ENCODE assay signal across 8 mouse cellular contexts in the genomic region with DNA sequence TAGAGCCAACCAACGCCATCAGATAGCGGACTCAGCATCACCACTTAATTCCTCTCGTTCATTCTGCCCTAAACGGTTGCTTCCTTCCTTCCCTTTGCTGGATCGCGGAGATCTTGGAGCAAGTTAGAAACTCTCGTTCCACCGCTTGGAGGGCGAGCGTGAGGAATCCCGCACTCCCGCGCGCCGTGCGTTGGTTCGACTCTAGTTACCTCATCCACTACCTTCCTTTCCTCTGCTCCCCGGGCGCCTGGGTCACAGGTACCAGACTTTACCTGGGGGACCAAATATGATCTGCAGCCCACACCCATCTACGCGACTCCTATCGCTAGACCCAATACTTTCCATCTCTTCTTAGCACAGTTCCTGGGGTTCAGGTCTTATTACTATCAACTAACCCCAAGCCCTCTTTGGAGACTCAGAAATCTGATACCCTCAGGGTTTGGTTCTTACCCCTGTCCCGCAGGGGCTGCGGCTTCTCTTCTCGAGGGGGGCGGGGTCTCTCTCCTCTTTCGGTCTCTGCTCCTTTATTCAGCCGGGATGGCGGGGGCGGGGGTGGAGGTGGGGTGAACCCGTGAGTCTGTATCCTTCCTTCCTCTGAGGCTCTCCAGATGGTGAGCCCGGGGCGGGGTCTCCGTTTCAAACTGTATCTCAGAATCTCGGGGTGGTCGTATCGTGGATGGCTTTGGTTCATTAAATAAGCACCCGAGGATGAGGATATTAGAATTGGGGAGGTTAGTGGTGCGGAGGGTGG. TPM values are rescaled to one million over a fixed set of nuclear protein-coding genes. Genes with fewer than 3 reads are reported as not detected.
DNase-seq lines count a peak whose midpoint lies in the region; ATAC-seq and TF ChIP-seq lines count a peak whose summit lies in the region.

TSS of gene Bcl6b (minus strand) at position 539 of the 751 bp plus-strand sequence.

- 2% methylated on average over 39 of the region's 39 CpGs for WGBS in lung, embryonic 14.5 days
- WGBS in heart, embryonic 15.5 days: 2% methylated on average over 39 of the region's 39 CpGs
- WGBS in limb, embryonic 10.5 days: 2% methylated on average over 39 of the region's 39 CpGs
- WGBS in neural tube, embryonic 12.5 days: 3% methylated on average over 39 of the region's 39 CpGs

- H3K36me3 ChIP-seq in lung, embryonic 14.5 days (ENCODE audit: insufficient read depth): 0 out of 2 replicates have a peak, but pooled peaks cover 3% of the 10 kb centered on the region
- H3K36me3 ChIP-seq in heart, embryonic 15.5 days: no peaks in the 10 kb centered on the region
- peaks cover 6% of the 10 kb centered on the region for H3K36me3 ChIP-seq in limb, embryonic 10.5 days
- peaks cover under 1% of the 10 kb centered on the region for H3K36me3 ChIP-seq in neural tube, embryonic 12.5 days

- H3K27me3 ChIP-seq in lung, embryonic 14.5 days (ENCODE audit: insufficient read depth, low read length): peaks cover 48% of the 10 kb centered on the region
- H3K27me3 ChIP-seq in heart, embryonic 15.5 days: peaks cover 53% of the 10 kb centered on the region
- H3K27me3 ChIP-seq in limb, embryonic 10.5 days (ENCODE audit: low read depth, poor library complexity, severe bottlenecking): peaks cover 64% of the 10 kb centered on the region
- H3K27me3 ChIP-seq in neural tube, embryonic 12.5 days (replicated peaks): peaks cover 58% of the 10 kb centered on the region

- H3K27ac ChIP-seq in lung, embryonic 14.5 days (ENCODE audit: low read depth): peak within 1 kb of the TSS; percentile 74
- H3K27ac ChIP-seq in heart, embryonic 15.5 days: peak within 1 kb of the TSS; percentile 86
- peak within 1 kb of the TSS; percentile 68 for H3K27ac ChIP-seq in limb, embryonic 10.5 days
- H3K27ac ChIP-seq in neural tube, embryonic 12.5 days: no peak within 1 kb of the TSS

- peaks cover 6% of the 10 kb centered on the region for H3K4me1 ChIP-seq in lung, embryonic 14.5 days (ENCODE audit: insufficient read depth)
- peaks cover 58% of the 10 kb centered on the region for H3K4me1 ChIP-seq in heart, embryonic 15.5 days (replicated peaks)
- H3K4me1 ChIP-seq in limb, embryonic 10.5 days: peaks cover 72% of the 10 kb centered on the region
- peaks cover 37% of the 10 kb centered on the region for H3K4me1 ChIP-seq in neural tube, embryonic 12.5 days

- DNase-seq in lung, embryonic 14.5 days: peak; percentile 49
- DNase-seq in lung, postnatal 25 days (ENCODE audit: low spot score): no peak
- peak; percentile 33 to 34 for DNase-seq in cerebellum, postnatal 10 days
- DNase-seq in limb, embryonic 10.5 days (ENCODE audit: low spot score): no peak
- DNase-seq in layer of hippocampus, adult 11-12 months (ENCODE audit: low spot score): no peak

- H3K9ac ChIP-seq in lung, embryonic 14.5 days: peak within 1 kb of the TSS; percentile 50
- peak within 1 kb of the TSS; percentile 54 for H3K9ac ChIP-seq in heart, embryonic 15.5 days
- 0 out of 2 replicates have a peak within 1 kb of the TSS, but pooled peaks have one; percentile 13 for H3K9ac ChIP-seq in neural tube, embryonic 12.5 days

- no peaks in the 10 kb centered on the region for H3K9me3 ChIP-seq in lung, embryonic 14.5 days (ENCODE audit: low read depth, low read length)
- no peaks in the 10 kb centered on the region for H3K9me3 ChIP-seq in heart, embryonic 15.5 days (replicated peaks)
- H3K9me3 ChIP-seq in limb, embryonic 10.5 days (replicated peaks): no peaks in the 10 kb centered on the region
- H3K9me3 ChIP-seq in neural tube, embryonic 12.5 days: no peaks in the 10 kb centered on the region

- TF ChIP-seq CTCF in lung, embryonic 14.5 days (IDR thresholded peaks at IDR 0.05; ENCODE audit: low read depth): no peak

- no peak for ATAC-seq in lung, embryonic 14.5 days (ENCODE audit: insufficient read depth)
- ATAC-seq in heart, embryonic 15.5 days (replicated peaks; ENCODE audit: insufficient number of reproducible peaks, insufficient read depth, low FRiP score, low read depth): no peak; the same call in 1 of the 2 replicates
- ATAC-seq in neural tube, embryonic 12.5 days (ENCODE audit: low FRiP score, low read depth): no peak; the same call in 1 of the 2 replicates
- no peak for ATAC-seq in granulocyte monocyte progenitor cell, adult 5-6 weeks (replicated peaks; ENCODE audit: poor library complexity, severe bottlenecking)

- peak within 1 kb of the TSS; percentile 39 for H3K4me3 ChIP-seq in lung, embryonic 14.5 days (ENCODE audit: low read depth, low read length)
- peak within 1 kb of the TSS; percentile 49 for H3K4me3 ChIP-seq in heart, embryonic 15.5 days
- peak within 1 kb of the TSS; percentile 46 for H3K4me3 ChIP-seq in limb, embryonic 10.5 days
- H3K4me3 ChIP-seq in neural tube, embryonic 12.5 days: peak within 1 kb of the TSS; percentile 21

- peak within 1 kb of the TSS; percentile 63 for H3K4me2 ChIP-seq in lung, embryonic 14.5 days
- H3K4me2 ChIP-seq in heart, embryonic 15.5 days: peak within 1 kb of the TSS; percentile 60
- peak within 1 kb of the TSS; percentile 54 for H3K4me2 ChIP-seq in neural tube, embryonic 12.5 days (replicated peaks)

RNA-seq across cellular contexts. Expression of gene Bcl6b, which starts in this region (rescaled TPM):
- 30.3 and 30.9 TPM in 2 replicates for polyA plus RNA-seq in lung, embryonic 14.5 days (2014; fragmentation: Nextera tagmentation; extraction: Ambion mirVana)
- 18.1 and 19.8 TPM in 2 replicates for polyA plus RNA-seq in heart, embryonic 15.5 days (2015; fragmentation: Nextera tagmentation; extraction: Ambion mirVana)
- polyA plus RNA-seq in limb, embryonic 10.5 days (2016; fragmentation: Nextera tagmentation; extraction: Ambion mirVana): 5.6 and 7.5 TPM in 2 replicates
- 6.9 TPM in 2 replicates for polyA plus RNA-seq in neural tube, embryonic 12.5 days (2016; fragmentation: Nextera tagmentation; extraction: Ambion mirVana)
- not detected in 2 replicates for total RNA-seq in granulocyte monocyte progenitor cell, adult 5-6 weeks (2014; fragmentation: Nextera tagmentation)
- 0.13 TPM in 1 of 2 replicates, not detected in the other for total RNA-seq in granulocyte monocyte progenitor cell, adult 5-6 weeks (2017)

Comparison
In these comparisons a context has a peak if more than half of its experiments do, and no peak if none do; other contexts are left out.
1. DNase-seq: peak in lung, embryonic 14.5 days (single experiment) and cerebellum, postnatal 10 days (2 of 2); none in lung, postnatal 25 days (single experiment), limb, embryonic 10.5 days (single experiment) and layer of hippocampus, adult 11-12 months (single experiment).
2. Peak in every context shown above with its lines, with median percentiles within 50 percentile points of each other: H3K4me2 ChIP-seq, H3K4me3 ChIP-seq and H3K9ac ChIP-seq.